In genomic region chr16:17945081-17945831, GRCm38 (mm10) we compare ENCODE assay signal across 17 mouse cellular contexts. TPM values are rescaled to one million over a fixed set of nuclear protein-coding genes. Genes with fewer than 3 reads are reported as not detected.
DNase-seq lines count a peak whose midpoint lies in the region; ATAC-seq lines count a peak whose summit lies in the region.
"Had no signal": no experiment of that assay in that cellular context is flagged by ENCODE, and none has a peak within 500 bp of the region (broad histone marks: within the 10 kb centered on the region; RNA-seq: fewer than 3 reads in every experiment).

No protein-coding gene starts in this region.

- H3K9me3 ChIP-seq in kidney, embryonic 15.5 days (replicated peaks) = no peaks in the 10 kb centered on the region
- H3K9me3 ChIP-seq in lung, embryonic 16.5 days (ENCODE audit: control insufficient read depth, low read length) = no peaks in the 10 kb centered on the region
- H3K9me3 ChIP-seq: liver, embryonic 13.5 days had no signal

- no peak overlapping the region for H3K4me3 ChIP-seq in kidney, embryonic 15.5 days (replicated peaks)
- H3K4me3 ChIP-seq in lung, embryonic 16.5 days (ENCODE audit: low read length) = no peak overlapping the region
- H3K4me3 ChIP-seq: liver, embryonic 13.5 days; myocyte had no signal

- DNase-seq in lung, adult 18-20 months = peak; percentile 52 to 68
- DNase-seq in lung, postnatal 14 days = no peak
- DNase-seq in spleen, postnatal 10 days (ENCODE audit: low spot score in 2 of 2) = no peak
- DNase-seq in adrenal gland, postnatal 10 days = no peak
- DNase-seq in spleen, postnatal 36 days (ENCODE audit: low spot score in 2 of 2) = no peak
- no peak for DNase-seq in cerebellum, adult 9-10 months
- DNase-seq: cerebellum, adult 8-10 months; heart, postnatal 10 days; liver, embryonic 13.5 days had no signal

- H3K36me3 ChIP-seq in kidney, embryonic 15.5 days = no peaks in the 10 kb centered on the region
- no peaks in the 10 kb centered on the region for H3K36me3 ChIP-seq in lung, embryonic 16.5 days (ENCODE audit: control insufficient read depth, insufficient read depth, low read length)
- H3K36me3 ChIP-seq: liver, embryonic 13.5 days had no signal

- 0 out of 2 replicates have a peak overlapping the region, but pooled peaks have one; percentile 19 for H3K4me2 ChIP-seq in kidney, embryonic 15.5 days
- no peak overlapping the region for H3K4me2 ChIP-seq in lung, embryonic 16.5 days (ENCODE audit: low read depth, low read length)
- H3K4me2 ChIP-seq: liver, embryonic 13.5 days; midbrain, embryonic 11.5 days had no signal

- H3K27ac ChIP-seq in kidney, embryonic 15.5 days = peak overlapping the region; percentile 71
- H3K27ac ChIP-seq in lung, embryonic 16.5 days (ENCODE audit: low read length) = peak overlapping the region; percentile 7; the same call in 1 of the 2 replicates
- H3K27ac ChIP-seq: liver, embryonic 13.5 days had no signal

- peak; percentile 92 for ATAC-seq in kidney, embryonic 15.5 days (replicated peaks; ENCODE audit: low FRiP score)
- ATAC-seq in lung, embryonic 16.5 days (ENCODE audit: low read depth) = peak; percentile 76
- ATAC-seq: inflammation-experienced regulatory T-cells, adult 6 months had no signal

- H3K27me3 ChIP-seq in kidney, embryonic 15.5 days = no peaks in the 10 kb centered on the region
- H3K27me3 ChIP-seq in lung, embryonic 16.5 days (ENCODE audit: control insufficient read depth, insufficient read depth, low read depth, low read length) = no peaks in the 10 kb centered on the region
- H3K27me3 ChIP-seq: liver, embryonic 13.5 days had no signal

- H3K4me1 ChIP-seq in kidney, embryonic 15.5 days = 0 out of 2 replicates have a peak, but pooled peaks cover 5% of the 10 kb centered on the region
- peaks cover 2% of the 10 kb centered on the region; the same call in 1 of the 2 replicates for H3K4me1 ChIP-seq in lung, embryonic 16.5 days (replicated peaks; ENCODE audit: control insufficient read depth, insufficient read depth, low read length)
- H3K4me1 ChIP-seq: liver, embryonic 13.5 days had no signal

- WGBS in kidney, embryonic 15.5 days = 42% methylated on average over 7 of the region's 7 CpGs
- 34% methylated on average over 7 of the region's 7 CpGs for WGBS in lung, embryonic 16.5 days

- H3K9ac ChIP-seq in kidney, embryonic 15.5 days = no peak overlapping the region
- H3K9ac ChIP-seq in lung, embryonic 16.5 days (ENCODE audit: low read length) = 0 out of 2 replicates have a peak overlapping the region, but pooled peaks have one; percentile 1
- H3K9ac ChIP-seq: liver, embryonic 13.5 days had no signal

RNA-seq across cellular contexts. Expression of gene Slc25a1, which starts 17.2 kb away (rescaled TPM):
- 93.1 and 94.5 TPM in 2 replicates for polyA plus RNA-seq in kidney, embryonic 15.5 days (2015; fragmentation: Nextera tagmentation; extraction: Ambion mirVana)
- polyA plus RNA-seq in lung, embryonic 16.5 days (2015; fragmentation: Nextera tagmentation; extraction: Ambion mirVana) = 64.3 and 68.8 TPM in 2 replicates
- total RNA-seq in adrenal gland, postnatal 10 days (2021) = 100 to 1,000 TPM; 115 to 121 TPM

RNA-seq across cellular contexts. Expression of gene Gsc2, which starts 30.4 kb away (rescaled TPM):
- polyA plus RNA-seq in kidney, embryonic 15.5 days (2015; fragmentation: Nextera tagmentation; extraction: Ambion mirVana) = not detected in 2 replicates
- polyA plus RNA-seq in lung, embryonic 16.5 days (2015; fragmentation: Nextera tagmentation; extraction: Ambion mirVana) = not detected in 2 replicates
- total RNA-seq in adrenal gland, postnatal 10 days (2021) = not detected
- total RNA-seq: granulocyte monocyte progenitor cell, adult 5-6 weeks; heart, postnatal 10 days had no signal
- polyA plus RNA-seq: inflammation-experienced regulatory T-cells, adult 6 months; liver, embryonic 13.5 days; myocyte had no signal

RNA-seq across cellular contexts. Expression of gene Ess2, which starts 34.1 kb away (rescaled TPM):
- polyA plus RNA-seq in kidney, embryonic 15.5 days (2015; fragmentation: Nextera tagmentation; extraction: Ambion mirVana) = 39.0 and 42.3 TPM in 2 replicates
- 39.9 and 42.0 TPM in 2 replicates for polyA plus RNA-seq in lung, embryonic 16.5 days (2015; fragmentation: Nextera tagmentation; extraction: Ambion mirVana)
- 10 to 100 TPM; 19.4 to 23.1 TPM for total RNA-seq in adrenal gland, postnatal 10 days (2021)

RNA-seq across cellular contexts. Expression of gene Vpreb2, which starts 35.0 kb away (rescaled TPM):
- polyA plus RNA-seq in kidney, embryonic 15.5 days (2015; fragmentation: Nextera tagmentation; extraction: Ambion mirVana) = not detected in 2 replicates
- not detected in 2 replicates for polyA plus RNA-seq in lung, embryonic 16.5 days (2015; fragmentation: Nextera tagmentation; extraction: Ambion mirVana)
- under 1 TPM in 1 of 2 experiments, not detected in 1; 0.36 TPM for total RNA-seq in adrenal gland, postnatal 10 days (2021)
- total RNA-seq: ES-E14; granulocyte monocyte progenitor cell, adult 5-6 weeks; heart, postnatal 10 days had no signal
- polyA plus RNA-seq: inflammation-experienced regulatory T-cells, adult 6 months; midbrain, embryonic 11.5 days; myocyte; testis, adult 2 months had no signal

RNA-seq across cellular contexts. Expression of gene Tssk2, which starts 46.8 kb away (rescaled TPM):
- polyA plus RNA-seq in kidney, embryonic 15.5 days (2015; fragmentation: Nextera tagmentation; extraction: Ambion mirVana) = 0.12 TPM in 1 of 2 replicates, not detected in the other
- polyA plus RNA-seq in lung, embryonic 16.5 days (2015; fragmentation: Nextera tagmentation; extraction: Ambion mirVana) = not detected in 2 replicates
- total RNA-seq in adrenal gland, postnatal 10 days (2021) = not detected
- total RNA-seq: granulocyte monocyte progenitor cell, adult 5-6 weeks; heart, postnatal 10 days had no signal
- polyA plus RNA-seq: liver, embryonic 13.5 days; midbrain, embryonic 11.5 days had no signal

Comparison
In these comparisons a context has a peak if more than half of its experiments do, and no peak if none do; other contexts are left out.
1. DNase-seq: peak in lung, adult 18-20 months (2 of 2); none in lung, postnatal 14 days (single experiment), spleen, postnatal 10 days (0 of 2), adrenal gland, postnatal 10 days (single experiment), spleen, postnatal 36 days (0 of 2) and cerebellum, adult 9-10 months (single experiment).